Mouse (Mus musculus): ENCODE results near the gene Slc44a1. TPM values are rescaled to one million over a fixed set of nuclear protein-coding genes. Genes with fewer than 3 reads are reported as not detected.

Gene Slc44a1
- polyA plus RNA-seq, 1 experiment = 69.4 TPM

DNA sequence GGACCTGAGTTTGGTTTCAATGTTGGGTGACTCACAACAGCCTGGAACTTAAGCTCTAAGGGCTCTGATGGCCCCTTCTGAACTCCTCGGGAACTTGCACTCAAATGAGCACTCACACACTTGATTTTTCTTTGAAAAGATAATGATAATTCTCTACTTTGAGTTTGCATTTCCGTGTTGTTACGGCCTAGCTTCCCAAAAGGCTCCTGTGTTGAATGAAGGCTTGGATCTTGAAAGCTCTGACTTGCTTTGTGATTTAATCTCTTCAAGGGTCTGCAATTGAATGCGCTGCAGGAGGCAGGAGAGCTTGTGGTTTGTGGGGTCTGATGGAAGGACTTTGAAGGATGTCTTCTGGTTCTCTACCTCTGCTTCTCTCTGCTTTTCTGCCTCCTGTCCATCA lies 13.1 kb upstream of the Slc44a1 start:
- no peak overlapping the region for H3K4me3 ChIP-seq (ENCODE audit: insufficient read depth, low read length)
- H3K4me1 ChIP-seq (ENCODE audit: control insufficient read depth, insufficient read depth, low read length) = peaks cover 17% of the 10 kb centered on the region
- TF ChIP-seq CTCF (IDR thresholded peaks at IDR 0.05; ENCODE audit: low read depth, low read length) = no peak
- no peak for TF ChIP-seq POLR2A (IDR thresholded peaks at IDR 0.05; ENCODE audit: borderline replicate concordance, low read depth, low read length)
- H3K27ac ChIP-seq (ENCODE audit: insufficient read depth, low read depth, low read length) = no peak overlapping the region

DNA sequence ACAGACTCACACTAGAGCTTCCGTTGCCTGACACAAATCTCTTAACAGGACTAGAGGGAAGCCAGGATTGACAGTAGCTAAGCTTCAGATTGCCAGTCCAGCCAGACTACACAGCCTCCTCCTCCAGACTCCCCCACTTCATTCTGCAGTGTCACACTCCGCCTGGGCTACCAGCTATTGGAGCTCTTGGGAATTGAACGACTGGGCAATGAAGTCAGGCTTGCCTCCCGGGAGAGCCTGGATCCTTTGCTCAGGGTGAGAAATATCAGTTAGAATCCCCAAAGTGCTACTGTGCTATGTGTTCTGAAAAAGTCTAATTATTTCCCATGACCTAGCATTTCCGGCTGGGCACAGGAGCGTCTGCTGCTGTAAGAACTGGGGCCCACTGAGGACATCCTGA lies 9.7 kb upstream of the Slc44a1 start:
- TF ChIP-seq POLR2A (IDR thresholded peaks at IDR 0.05; ENCODE audit: borderline replicate concordance, low read depth, low read length) (no peak), CTCF (IDR thresholded peaks at IDR 0.05; ENCODE audit: low read depth, low read length) (no peak)
- Histone ChIP-seq H3K4me3 (ENCODE audit: insufficient read depth, low read length) (no peak overlapping the region), H3K4me1 (ENCODE audit: control insufficient read depth, insufficient read depth, low read length) (peaks cover 17% of the 10 kb centered on the region), H3K27ac (ENCODE audit: insufficient read depth, low read depth, low read length) (no peak overlapping the region)

DNA sequence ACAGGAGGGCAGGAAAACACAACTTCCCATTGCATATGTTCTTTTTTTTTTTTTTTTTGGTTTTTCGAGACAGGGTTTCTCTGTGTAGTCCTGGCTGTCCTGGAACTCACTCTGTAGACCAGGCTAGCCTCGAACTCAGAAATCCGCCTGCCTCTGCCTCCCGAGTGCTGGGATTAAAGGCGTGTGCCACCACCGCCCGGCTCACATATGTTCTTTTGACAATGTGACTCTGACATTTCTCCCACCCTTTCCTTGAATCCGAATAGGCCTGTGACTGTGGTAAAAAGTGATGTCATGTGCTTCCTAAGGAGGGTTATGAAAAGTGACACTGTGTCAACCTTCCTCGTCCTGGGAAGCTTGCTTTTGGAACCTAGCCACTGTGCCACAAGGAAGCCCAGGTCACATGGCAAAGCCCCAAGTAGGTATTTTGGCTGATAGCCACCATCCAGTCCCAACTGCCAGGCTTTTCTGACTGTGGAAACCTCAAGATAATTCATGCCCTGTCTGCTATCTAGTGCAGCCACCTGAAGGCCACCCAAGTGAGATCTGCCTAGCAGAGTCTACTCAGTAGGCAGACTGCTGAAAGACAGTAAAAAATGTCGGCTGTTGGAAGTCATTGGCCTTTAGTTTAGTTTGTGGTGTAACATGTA lies 8.5 kb upstream of the Slc44a1 start:
- TF ChIP-seq CTCF (IDR thresholded peaks at IDR 0.05; ENCODE audit: low read depth, low read length) (no peak), POLR2A (IDR thresholded peaks at IDR 0.05; ENCODE audit: borderline replicate concordance, low read depth, low read length) (no peak)
- H3K27ac ChIP-seq (ENCODE audit: insufficient read depth, low read depth, low read length) = no peak overlapping the region
- H3K4me3 ChIP-seq (ENCODE audit: insufficient read depth, low read length) = no peak overlapping the region
- H3K4me1 ChIP-seq (ENCODE audit: control insufficient read depth, insufficient read depth, low read length) = peaks cover 17% of the 10 kb centered on the region

DNA sequence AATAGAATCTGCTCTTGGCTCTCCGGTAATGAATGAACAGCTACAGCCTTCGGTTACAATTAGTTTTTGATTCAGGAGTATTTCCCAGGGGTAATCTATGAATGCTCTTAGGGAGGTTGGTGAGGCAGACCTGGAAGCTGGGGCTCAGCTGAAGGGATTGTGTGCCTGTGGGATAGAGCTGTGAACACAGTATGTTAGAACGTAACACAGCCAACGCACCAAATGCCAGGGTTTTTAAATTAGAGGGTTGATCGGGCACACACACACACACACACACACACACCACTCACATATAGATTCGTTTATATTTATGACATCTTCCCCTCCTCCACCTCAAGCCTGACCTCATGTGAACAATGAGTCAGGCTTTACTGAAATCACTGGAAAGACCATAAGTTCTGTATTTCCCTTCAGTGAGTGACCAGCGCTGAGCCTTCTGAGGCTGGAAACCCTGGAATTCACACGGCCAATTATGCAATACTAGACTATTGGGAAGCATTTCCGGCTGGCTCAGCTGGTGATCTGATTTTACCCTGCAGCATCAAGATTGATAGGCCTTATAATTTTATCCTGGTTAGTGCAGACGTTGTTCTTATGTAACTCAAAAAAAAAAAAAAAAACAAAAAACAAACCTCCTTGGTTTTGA lies 3.0 kb upstream of the Slc44a1 start:
- peak overlapping the region; percentile 18 for H3K27ac ChIP-seq (ENCODE audit: insufficient read depth, low read depth, low read length)
- H3K4me1 ChIP-seq (ENCODE audit: control insufficient read depth, insufficient read depth, low read length) = peaks cover 25% of the 10 kb centered on the region
- H3K4me3 ChIP-seq (ENCODE audit: insufficient read depth, low read length) = no peak overlapping the region
- TF ChIP-seq CTCF (IDR thresholded peaks at IDR 0.05; ENCODE audit: low read depth, low read length) = no peak
- no peak for TF ChIP-seq POLR2A (IDR thresholded peaks at IDR 0.05; ENCODE audit: borderline replicate concordance, low read depth, low read length)

DNA sequence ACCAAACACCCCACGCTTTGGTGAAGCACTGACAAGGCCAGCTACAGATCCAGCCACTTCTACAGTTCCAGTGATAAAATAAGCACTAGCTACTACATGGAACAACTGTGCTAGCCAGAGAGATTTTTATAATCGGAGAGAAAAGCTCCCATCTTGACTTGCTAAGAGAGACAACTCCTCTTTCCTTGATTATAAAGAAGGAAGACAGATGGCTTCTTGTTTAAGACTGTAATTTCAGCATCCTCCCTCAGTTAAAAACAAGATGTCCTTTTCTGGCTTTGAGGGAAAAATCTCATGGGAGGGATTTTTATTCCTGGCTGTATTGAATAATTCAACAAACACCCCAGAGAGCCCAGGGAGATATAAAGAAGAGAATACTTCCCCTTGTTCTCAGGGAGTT lies 1.8 kb upstream of the Slc44a1 start:
- H3K4me3 ChIP-seq (ENCODE audit: insufficient read depth, low read length) = no peak overlapping the region
- peaks cover 28% of the 10 kb centered on the region for H3K4me1 ChIP-seq (ENCODE audit: control insufficient read depth, insufficient read depth, low read length)
- TF ChIP-seq POLR2A (IDR thresholded peaks at IDR 0.05; ENCODE audit: borderline replicate concordance, low read depth, low read length) = no peak
- no peak for TF ChIP-seq CTCF (IDR thresholded peaks at IDR 0.05; ENCODE audit: low read depth, low read length)
- H3K27ac ChIP-seq (ENCODE audit: insufficient read depth, low read depth, low read length) = no peak overlapping the region

DNA sequence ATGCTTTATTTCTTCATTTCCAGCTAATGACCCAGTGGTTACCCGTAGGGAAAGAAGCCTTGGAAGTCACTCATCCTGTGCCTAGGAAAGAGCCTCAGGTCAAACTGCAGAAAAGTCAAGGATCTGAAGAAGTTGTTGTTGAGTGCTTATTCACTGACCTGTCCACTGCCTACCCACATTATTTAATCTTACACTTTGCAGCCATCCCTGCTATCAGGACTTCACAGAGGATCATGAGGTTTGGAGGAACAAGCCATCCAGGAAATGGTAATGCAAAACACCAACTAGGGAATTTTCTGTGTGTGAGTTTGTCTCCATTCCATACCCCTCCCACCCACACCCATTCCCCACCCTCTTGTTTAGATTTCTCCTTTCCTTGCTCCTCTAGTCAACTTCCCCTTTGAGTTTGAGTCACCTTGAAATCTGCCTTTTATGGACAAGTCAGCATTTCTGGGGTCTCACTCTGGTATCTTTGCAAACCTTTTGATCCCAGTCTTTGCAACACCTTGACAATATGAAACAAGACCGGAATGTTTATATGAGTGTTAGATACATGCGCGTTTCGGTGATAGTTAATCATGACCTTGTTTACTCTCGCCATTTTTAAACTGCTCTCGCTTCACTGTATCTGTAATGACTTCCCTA lies 1.3 kb upstream of the Slc44a1 start:
- no peak for TF ChIP-seq CTCF (IDR thresholded peaks at IDR 0.05; ENCODE audit: low read depth, low read length)
- no peak for TF ChIP-seq POLR2A (IDR thresholded peaks at IDR 0.05; ENCODE audit: borderline replicate concordance, low read depth, low read length)
- peaks cover 28% of the 10 kb centered on the region for H3K4me1 ChIP-seq (ENCODE audit: control insufficient read depth, insufficient read depth, low read length)
- peak overlapping the region; percentile 63 for H3K4me3 ChIP-seq (ENCODE audit: insufficient read depth, low read length)
- H3K27ac ChIP-seq (ENCODE audit: insufficient read depth, low read depth, low read length) = no peak overlapping the region

DNA sequence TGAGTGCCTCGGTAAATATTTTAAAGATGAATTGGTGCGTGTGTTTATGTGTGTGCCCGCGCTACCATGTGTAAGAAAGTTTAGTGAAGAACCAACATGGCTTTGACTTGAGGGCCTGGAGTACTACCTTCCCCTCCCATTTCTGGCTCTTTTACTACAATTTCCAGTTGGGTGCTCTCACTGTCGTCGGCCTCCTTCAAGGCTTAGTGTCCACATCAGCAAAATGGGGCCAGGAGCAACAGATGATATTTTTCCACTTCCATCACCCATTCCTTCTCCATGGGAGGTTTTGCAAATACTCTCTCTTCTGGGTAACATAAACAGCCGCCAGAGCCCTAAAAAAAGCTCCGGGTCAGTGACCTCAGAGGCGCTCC lies 590 bp upstream of the Slc44a1 start:
- Histone ChIP-seq H3K4me3 (ENCODE audit: insufficient read depth, low read length) (peak overlapping the region; percentile 63), H3K27ac (ENCODE audit: insufficient read depth, low read depth, low read length) (peak overlapping the region; percentile 70), H3K4me1 (ENCODE audit: control insufficient read depth, insufficient read depth, low read length) (peaks cover 29% of the 10 kb centered on the region)
- no peak for TF ChIP-seq CTCF (IDR thresholded peaks at IDR 0.05; ENCODE audit: low read depth, low read length)
- TF ChIP-seq POLR2A (IDR thresholded peaks at IDR 0.05; ENCODE audit: borderline replicate concordance, low read depth, low read length) = no peak

DNA sequence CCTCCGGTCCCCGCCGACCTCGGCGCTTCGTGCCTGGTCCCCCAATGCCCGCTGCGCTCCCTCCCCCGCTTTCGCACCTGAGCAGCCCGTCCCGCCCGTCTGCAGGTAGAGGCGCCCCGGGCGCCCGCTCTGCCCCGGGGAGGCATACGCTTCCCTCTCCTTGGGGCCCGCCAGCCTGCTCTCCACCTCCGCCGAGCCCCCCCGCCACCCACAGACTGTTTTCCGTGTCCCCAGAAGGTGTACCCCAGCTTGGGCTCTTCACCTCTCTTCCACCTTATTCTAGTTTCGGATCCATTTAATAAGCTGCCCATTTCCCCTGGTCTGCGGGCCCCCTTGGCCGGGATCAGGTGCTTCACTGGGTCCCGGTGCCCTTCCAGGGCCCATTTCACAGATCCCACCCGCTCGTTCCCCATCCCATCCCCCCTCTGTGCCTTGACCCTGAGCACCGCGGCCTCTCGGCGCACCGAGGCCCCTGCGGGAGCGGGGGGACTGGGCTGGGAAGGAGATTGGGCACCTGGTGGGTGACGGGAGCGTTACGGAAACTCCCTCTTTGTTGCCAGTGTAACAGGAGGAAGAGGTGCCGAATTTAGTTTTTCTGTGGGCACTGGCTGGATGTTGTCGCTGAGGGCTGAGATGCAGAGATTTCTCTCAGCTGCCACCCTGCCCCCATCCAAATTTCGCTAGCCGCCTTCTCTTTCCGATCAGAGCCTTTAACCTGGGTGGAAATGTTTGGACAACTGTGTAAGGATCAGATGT lies 781 bp downstream of the Slc44a1 start:
- peak overlapping the region; percentile 63 for H3K4me3 ChIP-seq (ENCODE audit: insufficient read depth, low read length)
- TF ChIP-seq POLR2A (IDR thresholded peaks at IDR 0.05; ENCODE audit: borderline replicate concordance, low read depth, low read length) = no peak
- no peak for TF ChIP-seq CTCF (IDR thresholded peaks at IDR 0.05; ENCODE audit: low read depth, low read length)
- H3K27ac ChIP-seq (ENCODE audit: insufficient read depth, low read depth, low read length) = no peak overlapping the region
- peaks cover 39% of the 10 kb centered on the region for H3K4me1 ChIP-seq (ENCODE audit: control insufficient read depth, insufficient read depth, low read length)

DNA sequence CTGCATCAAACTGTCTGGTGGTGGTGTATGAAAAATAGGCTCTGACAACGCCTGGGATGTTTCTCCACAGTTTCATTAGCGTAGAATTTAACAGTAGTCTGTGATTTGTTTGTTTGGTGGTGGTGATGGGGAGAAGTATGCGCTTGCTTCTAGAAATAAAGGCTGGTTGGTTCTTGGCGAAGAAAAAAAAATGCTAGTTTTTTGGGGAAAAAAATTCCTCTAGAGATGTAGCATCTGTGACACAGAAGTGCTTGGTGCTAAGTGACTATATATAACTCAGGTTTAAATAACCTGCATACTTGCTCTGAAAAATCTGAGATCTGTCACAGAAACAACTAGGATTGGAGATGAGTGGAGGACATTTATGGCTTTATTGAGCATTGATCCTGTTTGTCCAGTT lies 1.5 kb downstream of the Slc44a1 start:
- Histone ChIP-seq H3K4me1 (ENCODE audit: control insufficient read depth, insufficient read depth, low read length) (peaks cover 44% of the 10 kb centered on the region), H3K27ac (ENCODE audit: insufficient read depth, low read depth, low read length) (no peak overlapping the region), H3K4me3 (ENCODE audit: insufficient read depth, low read length) (no peak overlapping the region)
- no peak for TF ChIP-seq POLR2A (IDR thresholded peaks at IDR 0.05; ENCODE audit: borderline replicate concordance, low read depth, low read length)
- TF ChIP-seq CTCF (IDR thresholded peaks at IDR 0.05; ENCODE audit: low read depth, low read length) = no peak
